Mouse (Mus musculus): ENCODE measurements at regions not wholly inside any gene's neighbourhood (a gene's known extent, or its start where the extent isn't known, plus 50 kb on each side); places are given as distances from the start of the nearest gene placed in this dataset.

DNA sequence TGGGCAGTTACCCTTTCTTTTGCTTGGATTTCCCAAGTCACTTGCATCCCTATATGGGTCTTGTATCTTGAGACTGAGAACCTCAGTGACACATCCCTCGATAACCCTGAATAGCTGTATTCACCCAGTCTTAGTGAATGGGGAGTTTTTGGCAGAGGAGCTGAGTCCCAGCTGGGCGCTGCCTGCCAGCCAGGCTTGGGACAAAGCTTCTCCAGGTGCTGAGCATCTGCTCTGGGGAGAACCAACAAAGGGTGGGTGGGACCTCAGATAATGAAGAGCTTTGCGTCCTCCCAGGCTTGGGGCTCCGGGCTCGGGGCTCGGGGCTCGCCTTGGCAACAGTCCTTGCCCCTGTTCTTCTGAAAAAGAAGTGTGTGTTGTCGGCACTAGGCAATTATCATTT is 100.4 kb upstream of the Stmnd1 start:
- no peak for TF ChIP-seq CTCF (IDR thresholded peaks at IDR 0.05; ENCODE audit: control insufficient read depth, insufficient read depth, insufficient read length)
- no peak for TF ChIP-seq MAX (IDR thresholded peaks at IDR 0.05)
- no peak for TF ChIP-seq CEBPB (IDR thresholded peaks at IDR 0.05; ENCODE audit: low read depth)

Measured in C2C12 (cell line).